Mouse (Mus musculus): ENCODE measurements around the gene Fnbp1l.

The Fnbp1l gene

DNA sequence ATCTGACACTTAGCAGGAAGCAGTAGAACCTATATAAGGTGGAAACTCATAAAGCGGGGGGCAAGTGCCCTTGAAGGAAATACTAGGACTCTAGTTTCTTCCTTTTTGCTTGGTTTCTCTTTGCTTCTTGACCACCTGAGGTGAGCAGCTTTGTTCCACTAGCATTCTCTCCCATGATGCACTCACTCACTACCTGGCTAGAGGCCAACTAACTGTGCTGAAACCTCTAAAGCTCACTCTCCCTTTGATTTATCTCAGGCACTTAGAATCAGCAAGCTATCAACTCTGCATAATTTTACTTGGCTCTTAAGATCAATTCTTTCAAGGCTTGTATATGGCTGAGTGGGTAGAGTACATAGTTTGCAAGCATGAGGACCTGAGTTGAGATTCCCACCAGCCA lies 17.1 kb downstream of the Fnbp1l start:
- DNase-seq = no peak

DNA sequence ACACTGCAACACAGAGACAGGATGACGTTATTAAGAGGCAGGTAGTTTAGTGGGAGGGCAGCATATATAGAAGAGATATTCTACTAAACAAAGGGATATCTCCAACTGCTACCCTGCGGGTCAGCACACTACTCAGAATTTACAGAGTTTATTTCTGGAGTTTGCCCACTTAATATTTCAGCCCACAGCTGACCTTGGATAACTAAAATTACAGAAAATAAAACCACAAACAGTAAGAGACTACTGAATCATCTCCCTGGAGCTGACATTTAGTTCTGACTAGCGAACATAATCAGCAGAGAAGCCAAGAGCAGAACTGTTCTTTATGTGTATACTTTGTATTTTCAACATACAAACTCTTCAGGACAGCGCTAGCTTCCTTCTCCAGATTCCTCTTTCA lies 20.2 kb downstream of the Fnbp1l start:
- DNase-seq = no peak

- DNase-seq = no peak
Observed at GRCm38 (mm10) chr3:122590804-122591203, 28.7 kb downstream of the Fnbp1l start.

DNA sequence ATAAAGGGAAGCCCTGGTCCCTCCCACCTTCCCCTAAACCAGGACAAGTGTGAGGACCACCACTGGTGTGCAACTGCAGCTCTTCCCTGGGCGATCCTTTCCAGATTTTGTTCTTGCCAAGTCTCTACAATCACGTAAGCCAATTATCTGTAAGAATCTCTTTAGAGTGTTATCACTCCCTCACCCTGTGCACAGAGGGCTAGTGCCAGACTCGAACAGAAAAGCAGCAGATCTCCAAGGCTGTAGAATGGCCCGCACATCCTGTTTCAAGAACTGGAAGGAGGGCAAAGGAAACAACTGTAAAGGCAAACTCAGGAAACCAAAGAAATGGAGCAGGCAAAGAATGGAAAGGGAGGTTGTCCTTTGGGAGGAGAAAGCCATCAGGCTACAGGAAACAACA lies 29.2 kb downstream of the Fnbp1l start:
- no peak for DNase-seq

- DNase-seq = no peak
Observed at GRCm38 (mm10) chr3:122586918-122587641, 32.4 kb downstream of the Fnbp1l start.

DNA sequence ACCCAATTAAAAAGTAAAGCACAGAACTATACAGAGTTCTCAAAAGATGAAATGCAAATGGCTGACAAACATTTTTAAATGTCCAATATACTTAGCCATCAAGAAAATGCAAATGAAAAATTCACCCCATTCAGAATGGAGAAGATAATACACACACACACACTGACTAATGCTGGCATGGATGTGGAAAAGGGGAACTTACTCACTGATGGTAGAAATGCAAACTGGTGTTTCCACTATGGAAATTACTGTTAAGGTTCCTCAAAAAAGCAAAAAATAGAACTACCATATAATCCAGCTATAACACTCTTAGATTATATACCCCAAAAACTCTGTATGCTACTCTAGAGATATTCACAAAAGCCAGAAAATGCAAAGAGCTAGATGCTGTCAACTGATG lies 42.2 kb downstream of the Fnbp1l start:
- no peak for DNase-seq

GRCm38 (mm10) chr3:122574921-122575320 lies 44.6 kb downstream of the Fnbp1l start:
- no peak for DNase-seq

DNA sequence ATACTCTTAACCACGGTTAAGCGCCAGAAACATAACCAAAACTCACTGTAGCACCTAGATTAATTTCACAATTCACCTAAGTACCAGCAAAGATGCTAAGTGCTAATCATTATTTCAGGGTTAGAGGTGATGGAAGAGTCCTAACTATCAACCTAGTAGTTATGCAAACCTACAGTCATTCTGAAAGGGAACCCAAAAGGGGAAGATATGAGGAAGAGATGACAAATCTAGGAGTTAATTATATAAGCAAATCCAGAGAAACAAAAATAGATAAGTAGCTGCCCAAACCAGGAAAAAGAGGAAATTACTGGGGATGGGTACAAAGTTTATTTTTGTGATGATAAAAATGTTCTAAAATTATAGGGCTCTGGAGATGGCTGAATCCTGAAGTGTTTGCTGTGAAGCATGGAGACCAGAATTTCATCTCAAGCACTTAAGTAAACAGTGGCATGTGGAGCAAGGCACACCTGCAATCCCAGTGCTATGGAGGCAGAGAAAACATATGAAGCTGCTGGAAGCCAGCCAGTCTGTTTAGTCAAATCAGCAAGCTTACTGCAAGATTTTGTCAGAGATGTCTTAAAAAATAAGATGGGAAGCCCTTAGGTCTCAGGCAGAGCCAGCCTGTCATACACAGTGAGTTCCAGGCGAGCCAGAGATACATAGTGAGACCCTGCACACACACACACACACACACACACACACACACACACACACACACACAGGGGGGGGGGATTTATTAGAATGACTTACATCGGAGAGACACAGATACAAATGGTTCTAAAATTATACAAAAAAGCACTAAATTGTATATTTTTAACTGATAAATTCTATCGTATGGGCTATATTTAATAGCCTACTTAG lies 45.9 kb downstream of the Fnbp1l start:
- DNase-seq = no peak

GRCm38 (mm10) chr3:122566549-122566948 lies 53.0 kb downstream of the Fnbp1l start:
- no peak for DNase-seq

DNA sequence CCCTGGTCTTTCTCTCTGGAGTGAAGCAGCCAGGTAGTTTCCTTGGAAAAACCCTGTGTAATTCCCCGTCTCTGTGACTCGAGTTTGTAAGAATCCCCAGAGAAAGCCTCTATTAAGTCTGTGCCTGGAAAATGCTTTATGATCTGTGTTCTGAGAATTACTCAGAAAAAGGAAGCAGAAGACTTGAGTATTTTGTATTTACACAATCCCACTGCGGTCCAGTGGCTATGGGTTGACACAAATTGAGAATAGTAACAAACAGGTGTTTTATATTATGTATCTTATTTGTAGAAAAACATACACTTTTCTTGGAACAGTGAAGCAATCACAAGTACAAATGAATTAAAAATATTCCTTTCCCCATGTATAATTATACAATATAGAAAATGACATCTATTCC lies 53.4 kb downstream of the Fnbp1l start:
- no peak for DNase-seq

- no peak for DNase-seq
Observed at GRCm38 (mm10) chr3:122565285-122565684, 54.2 kb downstream of the Fnbp1l start.

GRCm38 (mm10) chr3:122557766-122558165 lies 61.7 kb downstream of the Fnbp1l start:
- no peak for DNase-seq

DNA sequence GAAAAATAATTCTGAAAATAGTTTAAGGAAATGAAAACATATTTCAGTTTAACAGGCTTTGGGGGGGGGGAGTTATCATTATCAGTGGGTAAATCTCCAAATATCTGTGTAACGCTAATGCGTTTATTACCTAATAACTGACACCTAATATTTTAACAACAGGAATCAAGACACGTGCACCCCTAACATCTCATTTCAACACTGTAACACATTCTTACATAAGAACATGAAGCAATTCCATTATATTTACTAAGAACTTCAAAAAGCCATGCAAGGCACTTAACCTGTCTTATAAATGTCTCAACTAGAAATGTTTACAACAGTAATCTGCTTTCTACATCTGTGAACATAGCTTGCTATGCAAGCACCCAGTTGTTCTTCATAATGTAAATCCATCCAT lies 68.3 kb downstream of the Fnbp1l start:
- DNase-seq = no peak

- DNase-seq = no peak
Observed at GRCm38 (mm10) chr3:122547469-122547868, 72.0 kb downstream of the Fnbp1l start.

- no peak for DNase-seq
Observed at GRCm38 (mm10) chr3:122545346-122545745, 74.2 kb downstream of the Fnbp1l start.

GRCm38 (mm10) chr3:122540918-122541317 lies 78.6 kb downstream of the Fnbp1l start:
- no peak for DNase-seq

GRCm38 (mm10) chr3:122539961-122540690 lies 79.4 kb downstream of the Fnbp1l start:
- no peak for DNase-seq

- DNase-seq = no peak
Observed at GRCm38 (mm10) chr3:122538851-122539250, 80.7 kb downstream of the Fnbp1l start.

DNA sequence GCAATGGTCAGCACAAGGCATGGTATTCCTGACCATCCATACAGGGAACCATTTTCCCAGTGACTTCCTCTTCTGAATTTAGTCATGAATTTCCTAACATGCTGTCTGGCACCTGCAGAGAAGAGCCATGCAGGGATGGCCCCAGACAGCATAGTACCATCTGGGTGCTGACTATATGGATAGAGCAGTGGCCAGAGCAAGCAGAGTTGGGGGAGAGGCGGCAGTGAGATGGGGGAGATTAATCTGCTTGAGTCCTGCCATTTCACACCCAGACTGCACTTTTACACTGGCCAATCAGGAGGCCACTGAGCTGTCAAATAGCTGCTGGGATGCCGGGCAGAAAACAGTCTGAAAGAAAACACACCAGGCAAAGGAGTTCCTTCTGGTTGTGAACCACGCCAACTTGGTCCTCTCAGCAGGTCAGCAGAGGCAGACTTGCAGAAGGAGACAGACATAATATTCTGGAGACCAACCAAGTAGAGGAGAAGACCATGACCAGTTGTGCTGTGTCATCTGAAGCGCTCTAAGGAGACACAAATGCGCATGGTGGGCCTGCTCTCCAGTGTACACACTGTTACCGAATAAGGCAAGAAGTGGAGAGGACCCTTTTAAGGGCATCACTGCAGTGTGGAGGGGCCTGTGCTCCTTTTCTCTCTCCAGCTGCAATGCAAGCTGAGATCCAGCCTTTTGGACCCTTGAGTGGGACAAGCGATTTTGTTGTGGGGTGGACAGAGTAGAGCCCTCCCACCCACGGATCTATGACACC lies 83.4 kb downstream of the Fnbp1l start:
- DNase-seq = no peak

DNA sequence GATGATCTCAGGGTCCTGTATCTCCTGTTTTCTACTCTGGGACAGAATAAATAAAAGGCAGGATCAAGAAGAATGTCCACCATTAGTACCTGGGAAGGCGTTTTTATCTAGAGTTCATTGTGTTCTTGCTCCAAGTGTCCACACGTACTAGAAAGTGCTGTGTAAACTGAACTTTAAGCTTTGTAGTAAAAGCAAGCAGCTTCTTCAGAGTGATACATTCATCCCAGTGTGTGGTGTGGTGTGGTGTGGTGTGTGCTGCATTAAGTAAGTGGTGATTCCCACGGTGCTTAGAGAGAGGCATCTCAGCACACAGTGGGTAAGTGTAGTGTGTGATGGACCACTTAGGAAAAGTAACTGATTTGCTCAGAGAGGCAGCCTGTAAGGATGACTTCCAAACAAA lies 91.0 kb downstream of the Fnbp1l start:
- no peak for DNase-seq

DNA sequence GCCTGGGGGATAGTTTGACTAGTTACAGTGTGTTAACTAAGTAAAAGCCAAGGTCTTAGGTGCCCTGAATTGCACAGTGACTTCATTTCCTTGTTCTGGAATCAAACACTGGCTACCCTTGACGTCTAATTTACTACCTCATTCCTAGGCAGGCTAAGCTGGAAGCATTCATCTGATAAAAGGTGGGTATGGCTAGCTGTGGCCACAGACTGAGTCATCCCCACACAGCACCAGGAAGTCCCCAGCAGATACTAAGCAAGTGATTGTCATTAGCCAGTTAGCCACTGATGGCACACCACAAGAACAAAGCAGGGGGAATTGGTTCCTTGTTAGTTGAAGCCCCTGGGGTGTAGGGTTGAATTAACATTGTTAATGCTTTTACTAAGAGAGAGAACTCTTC lies 98.2 kb downstream of the Fnbp1l start:
- DNase-seq = no peak

DNA sequence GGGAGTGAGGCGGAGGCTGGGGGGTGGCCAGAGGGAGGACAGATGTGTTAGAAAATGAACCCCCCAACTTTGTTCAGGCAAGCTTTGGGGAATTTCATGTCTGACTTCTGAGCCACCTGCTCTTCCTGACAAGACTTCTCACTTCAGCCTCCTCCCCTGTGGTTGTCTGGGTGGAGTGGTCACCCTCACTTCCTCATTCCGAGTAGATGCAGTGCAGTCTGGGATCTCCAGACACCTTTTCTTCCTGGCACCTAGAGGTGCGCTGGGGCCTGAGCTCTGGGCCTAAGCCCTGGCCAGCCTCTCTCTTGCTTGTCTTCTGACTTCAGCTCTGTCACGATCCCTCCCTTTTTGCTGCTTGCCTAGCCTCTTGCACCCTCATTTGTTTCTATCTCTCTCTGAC lies 98.6 kb downstream of the Fnbp1l start:
- no peak for DNase-seq

- DNase-seq = no peak
Observed at GRCm38 (mm10) chr3:122520365-122520764, 99.2 kb downstream of the Fnbp1l start.

Measured in cerebellum, adult 11-12 months (tissue).